Mouse (Mus musculus) CH12.LX (cell line): ENCODE results near the gene Sycp2l. TPM values are rescaled to one million over a fixed set of nuclear protein-coding genes. Genes with fewer than 3 reads are reported as not detected.

Experiments used
- DNase-seq: peaks from one replicate; pipeline ENCODE4 v3.0.0-alpha.2; 2013; ENCODE audit errors: extremely low read depth
- H3K27ac ChIP-seq: 2 replicates; pipeline ENCODE4 v1.5.1; 2012; ENCODE audit warnings: low read depth, mild to moderate bottlenecking, control low read depth, moderate library complexity; ENCODE audit not compliant: insufficient read depth
- H3K27me3 ChIP-seq: replicated peaks from 2 replicates; pipeline ENCODE3; 2012; ENCODE audit warnings: inconsistent platforms
- H3K36me3 ChIP-seq, 2 experiments: replicated peaks in 1 of 2; 2 replicates each; pipeline versions ENCODE3 to v1.6.1; 2012; ENCODE audit warnings: inconsistent platforms in 1 of 2, low read length in 1 of 2, mild to moderate bottlenecking in 1 of 2, mixed read lengths in 1 of 2, moderate library complexity in 1 of 2; ENCODE audit not compliant: control insufficient read depth in 1 of 2, insufficient read depth in 1 of 2
- H3K4me1 ChIP-seq, 2 experiments: 2 replicates each; pipeline ENCODE4 v1.6.1; 2012; ENCODE audit warnings: inconsistent platforms in 1 of 2, moderate library complexity in 1 of 2; ENCODE audit not compliant: insufficient read depth in 2 of 2, control insufficient read depth in 1 of 2
- H3K4me2 ChIP-seq: 2 replicates; pipeline ENCODE4 v1.6.1; 2012; ENCODE audit warnings: low read depth, mild to moderate bottlenecking, control low read depth; ENCODE audit not compliant: poor library complexity, insufficient read depth, severe bottlenecking
- H3K4me3 ChIP-seq, 3 experiments: fragments of 150-350 bp in 1 of 3; sonication (generic) in 1 of 3; replicated peaks in 1 of 3; 2 replicates each; pipeline versions ENCODE3 to v1.5.1; 2011 to 2012; ENCODE audit warnings: low read depth in 2 of 3, low read length in 2 of 3, mild to moderate bottlenecking in 2 of 3, moderate library complexity in 2 of 3, control low read depth in 1 of 3, improper control_type of control experiment in 1 of 3, inconsistent platforms in 1 of 3, mixed read lengths in 1 of 3; ENCODE audit not compliant: poor library complexity in 1 of 3
- H3K79me2 ChIP-seq: replicated peaks from 2 replicates; pipeline ENCODE4 v1.6.1; 2012; ENCODE audit warnings: mild to moderate bottlenecking, moderate library complexity; ENCODE audit not compliant: control insufficient read depth, poor library complexity, insufficient read depth, severe bottlenecking; ENCODE audit errors: extremely low read depth
- H3K9ac ChIP-seq: 2 replicates; pipeline ENCODE4 v1.6.1; 2012; ENCODE audit warnings: low read depth, mild to moderate bottlenecking, control low read depth, moderate library complexity; ENCODE audit not compliant: insufficient read depth
- H3K9me3 ChIP-seq: replicated peaks from 2 replicates; pipeline ENCODE3; 2012; ENCODE audit warnings: low read length, inconsistent platforms, mixed read lengths
- CHD2 ChIP-seq: IDR thresholded peaks from 2 replicates; pipeline ENCODE4 v1.6.1; 2011; ENCODE audit warnings: low read length, improper control_type of control experiment
- CTCF ChIP-seq, 2 experiments: IDR thresholded peaks in 1 of 2; conservative IDR thresholded peaks in 1 of 2; 2 replicates each; pipeline ENCODE4 v1.5.1; 2011 to 2012; ENCODE audit warnings: low read depth in 2 of 2, low read length in 2 of 2, improper control_type of control experiment in 1 of 2, inconsistent platforms in 1 of 2, mild to moderate bottlenecking in 1 of 2, moderate library complexity in 1 of 2
- ELF1 ChIP-seq: IDR thresholded peaks from 2 replicates; pipeline ENCODE4 v1.6.1; 2014; ENCODE audit warnings: low read depth, mild to moderate bottlenecking, inconsistent platforms, low read length, improper control_type of control experiment
- EP300 ChIP-seq: IDR thresholded peaks from 2 replicates; pipeline ENCODE4 v1.6.1; 2011; ENCODE audit warnings: low read length, improper control_type of control experiment
- ETS1 ChIP-seq: conservative IDR thresholded peaks from 2 replicates; pipeline ENCODE4 v1.6.1; 2012; ENCODE audit warnings: low read depth, mild to moderate bottlenecking, inconsistent platforms, low read length, improper control_type of control experiment, moderate library complexity
- JUND ChIP-seq: conservative IDR thresholded peaks from 2 replicates; pipeline ENCODE4 v1.6.1; 2011; ENCODE audit warnings: low read depth, low read length, improper control_type of control experiment
- MAFK ChIP-seq: IDR thresholded peaks from 2 replicates; pipeline ENCODE4 v1.6.1; 2011; ENCODE audit warnings: low read length, improper control_type of control experiment; ENCODE audit not compliant: insufficient replicate concordance
- MAX ChIP-seq: IDR thresholded peaks from 2 replicates; pipeline ENCODE4 v1.6.1; 2011; ENCODE audit warnings: low read length, improper control_type of control experiment
- MAZ ChIP-seq: IDR thresholded peaks from 2 replicates; pipeline ENCODE4 v1.6.1; 2012; ENCODE audit warnings: low read depth, mild to moderate bottlenecking, inconsistent platforms, low read length, improper control_type of control experiment, moderate library complexity
- MXI1 ChIP-seq: IDR thresholded peaks from 2 replicates; pipeline ENCODE4 v1.6.1; 2011; ENCODE audit warnings: mild to moderate bottlenecking, low read depth, low read length, improper control_type of control experiment
- MYC ChIP-seq: IDR thresholded peaks from 2 replicates; pipeline ENCODE4 v1.6.1; 2011; ENCODE audit warnings: low read depth, mild to moderate bottlenecking, improper control_type of control experiment, low read length
- NELFE ChIP-seq: IDR thresholded peaks from 2 replicates; pipeline ENCODE4 v1.6.1; 2011; ENCODE audit warnings: low read depth, low read length, improper control_type of control experiment
- SIN3A ChIP-seq: IDR thresholded peaks from 2 replicates; pipeline ENCODE4 v1.6.1; 2012; ENCODE audit warnings: low read length, improper control_type of control experiment, inconsistent platforms
- SMC3 ChIP-seq: IDR thresholded peaks from 2 replicates; pipeline ENCODE4 v1.6.1; 2011; ENCODE audit warnings: low read depth, low read length, improper control_type of control experiment
- TBP ChIP-seq: conservative IDR thresholded peaks from 2 replicates; pipeline ENCODE4 v1.6.1; 2011; ENCODE audit warnings: low read depth, low read length, improper control_type of control experiment
- USF1 ChIP-seq: IDR thresholded peaks from 2 replicates; pipeline ENCODE4 v1.6.1; 2014; ENCODE audit warnings: low read depth, mild to moderate bottlenecking, inconsistent platforms, low read length, improper control_type of control experiment
- ZC3H11A ChIP-seq: IDR thresholded peaks from 2 replicates; pipeline ENCODE4 v1.6.1; 2012; ENCODE audit warnings: low read depth, mild to moderate bottlenecking, inconsistent platforms, low read length, improper control_type of control experiment
- ZKSCAN1 ChIP-seq: IDR thresholded peaks from 2 replicates; pipeline ENCODE4 v1.6.1; 2012; ENCODE audit warnings: low read depth, inconsistent platforms, low read length, improper control_type of control experiment, borderline replicate concordance
- dilution Hi-C: fragments of 300-500 bp; cut with MboI; formaldehyde crosslinking; loops from 2 replicates; pipeline ENCODE4 v1.14.3; 2020; ENCODE audit warnings: low sequenced_read_pairs; ENCODE audit not compliant: extremely low pct_unique_long_range_greater_than_20kb, extremely low pct_ligation_motif_present
- in situ Hi-C: fragments of 300-500 bp; cut with MboI; formaldehyde crosslinking; loops from 3 replicates; pipeline ENCODE4 v1.14.3; 2019; ENCODE audit warnings: low sequenced_read_pairs, low pct_ligation_motif_present, low pct_unique_long_range_greater_than_20kb, mixed read lengths
- polyA plus RNA-seq: library from polyadenylated mRNA; unstranded; fragments of >175 nt; gene quantifications from 2 replicates; pipeline ENCODE4 v1.2.1, GENCODE M21; 2012; ENCODE audit warnings: low read depth; ENCODE audit not compliant: insufficient read length
- total RNA-seq, 2 experiments: library from RNA; depleted of rRNA; stranded (reverse); fragments of 300-350 nt in 1 of 2; fragments of >200 nt in 1 of 2; gene quantifications; 2 replicates each; pipeline ENCODE4 v1.2.3; 2012 to 2014

Gene Sycp2l
- total and polyA plus RNA-seq, 3 experiments: 0.21 to 1.3 (median 0.36) TPM

DNA sequence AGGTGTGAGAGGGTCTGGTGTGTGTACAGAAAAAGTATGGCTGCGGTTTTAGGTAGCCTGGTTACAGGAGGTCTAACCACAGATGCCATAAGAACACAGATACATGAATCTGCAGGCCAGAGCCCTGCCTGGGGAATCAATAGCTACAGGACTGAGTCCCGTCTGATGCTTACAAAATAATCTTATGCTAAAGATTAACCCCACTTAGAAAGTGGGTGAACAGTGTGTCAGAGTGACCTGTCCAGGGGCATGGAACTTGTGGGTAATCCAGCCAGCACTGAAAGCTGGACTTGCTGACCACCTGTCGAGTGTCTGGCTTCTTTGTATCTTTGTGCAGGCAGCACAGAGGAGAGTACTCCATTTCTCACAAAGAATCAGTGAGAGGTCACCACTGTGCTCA, 102.1 kb downstream of the Sycp2l start:
- Histone ChIP-seq H3K27ac (no peak overlapping the region), H3K36me3 (no peaks in the 10 kb centered on the region), H3K9ac (no peak overlapping the region), H3K4me1 (no peaks in the 10 kb centered on the region), H3K4me2 (no peak overlapping the region), H3K9me3 (peaks cover 2% of the 10 kb centered on the region), H3K27me3 (no peaks in the 10 kb centered on the region), H3K79me2 (no peaks in the 10 kb centered on the region), H3K4me3 (no peak overlapping the region)
- in situ Hi-C loops: no loop called here
- no peak for DNase-seq
- TF ChIP-seq ELF1 (no peak), SIN3A (no peak), MAZ (no peak), TBP (no peak), CHD2 (no peak), ZC3H11A (no peak), SMC3 (no peak)
- dilution Hi-C loops: no loop called here

DNA sequence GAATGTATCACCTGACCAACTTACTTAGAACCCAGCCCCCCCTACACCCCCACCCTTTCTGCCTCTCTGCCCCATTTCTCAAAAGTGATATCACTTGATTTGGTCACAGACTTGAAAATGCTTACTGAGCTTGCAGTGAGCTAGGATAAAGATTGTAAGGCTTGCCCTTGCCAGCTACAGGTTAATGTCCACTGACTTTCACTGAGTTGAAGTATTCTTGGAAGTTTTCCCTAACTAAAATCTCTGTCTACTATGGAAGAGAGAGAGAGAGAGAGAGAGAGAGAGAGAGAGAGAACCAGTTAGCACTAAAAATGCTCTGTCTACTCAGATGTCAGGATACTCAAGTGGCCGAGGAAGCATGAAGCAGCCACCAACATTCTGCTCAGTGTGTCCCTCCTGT, 104.9 kb downstream of the Sycp2l start:
- dilution Hi-C loops: no loop called here
- Histone ChIP-seq H3K36me3 (no peaks in the 10 kb centered on the region), H3K9ac (no peak overlapping the region), H3K27me3 (no peaks in the 10 kb centered on the region), H3K4me1 (no peaks in the 10 kb centered on the region), H3K4me3 (no peak overlapping the region), H3K27ac (no peak overlapping the region), H3K4me2 (no peak overlapping the region), H3K9me3 (peaks cover 2% of the 10 kb centered on the region), H3K79me2 (no peaks in the 10 kb centered on the region)
- no peak for DNase-seq
- TF ChIP-seq ETS1 (no peak), EP300 (no peak), MAFK (no peak), MYC (no peak), NELFE (no peak)
- in situ Hi-C loops: no loop called here

- Histone ChIP-seq H3K27me3 (no peaks in the 10 kb centered on the region), H3K36me3 (no peaks in the 10 kb centered on the region), H3K4me1 (no peaks in the 10 kb centered on the region), H3K4me2 (no peak overlapping the region), H3K4me3 (no peak overlapping the region), H3K9me3 (peaks cover 2% of the 10 kb centered on the region), H3K9ac (no peak overlapping the region), H3K79me2 (no peaks in the 10 kb centered on the region), H3K27ac (no peak overlapping the region)
- in situ Hi-C loops: no loop called here
- TF ChIP-seq CTCF (conservative IDR thresholded peaks at IDR 0.05 in 1 of 2, IDR thresholded peaks at IDR 0.05 in 1 of 2; ENCODE audit: low read depth in 2 of 2, low read length in 2 of 2): no peak
- TF ChIP-seq ZKSCAN1: no peak
- TF ChIP-seq MXI1: no peak
- TF ChIP-seq SMC3: no peak
- TF ChIP-seq USF1: no peak
- TF ChIP-seq MAX: no peak
- TF ChIP-seq CHD2: no peak
- no peak for TF ChIP-seq MYC
- TF ChIP-seq MAFK: no peak
- TF ChIP-seq JUND: no peak
- dilution Hi-C loops: no loop called here
- DNase-seq: no peak
Measured at GRCm38 (mm10) chr13:41219687-41220303, 105.7 kb downstream of the Sycp2l start.
